Mouse (Mus musculus) bone marrow, adult 2 months (tissue): ENCODE results near the gene Magoh.

Source experiments
- CTCF ChIP-seq: fragments of 200-500 bp; IDR thresholded peaks from 2 replicates; pipeline ENCODE4 v1.5.1; 2011; ENCODE audit warnings: low read length, control low read depth; ENCODE audit not compliant: control insufficient read depth, insufficient read depth
- POLR2A ChIP-seq: fragments of 200-500 bp; IDR thresholded peaks from 2 replicates; pipeline ENCODE4 v1.6.1; 2011; ENCODE audit warnings: low read depth, mild to moderate bottlenecking, control low read depth, low read length, borderline replicate concordance; ENCODE audit not compliant: control insufficient read depth

- TF ChIP-seq CTCF = no peak
- TF ChIP-seq POLR2A = no peak
Observed at GRCm38 (mm10) chr4:107933239-107933638, 53.7 kb downstream of the Magoh start.
